Mouse (Mus musculus) CH12.LX (cell line): ENCODE measurements around the gene Adprh. TPM values are rescaled to one million over a fixed set of nuclear protein-coding genes. Genes with fewer than 3 reads are reported as not detected.

Experiments used
- DNase-seq: peaks from one replicate; pipeline ENCODE4 v3.0.0-alpha.2; 2013; ENCODE audit errors: extremely low read depth
- H3K27ac ChIP-seq: 2 replicates; pipeline ENCODE4 v1.5.1; 2012; ENCODE audit warnings: low read depth, mild to moderate bottlenecking, control low read depth, moderate library complexity; ENCODE audit not compliant: insufficient read depth
- H3K27me3 ChIP-seq: replicated peaks from 2 replicates; pipeline ENCODE3; 2012; ENCODE audit warnings: inconsistent platforms
- H3K36me3 ChIP-seq, 2 experiments: replicated peaks in 1 of 2; 2 replicates each; pipeline versions ENCODE3 to v1.6.1; 2012; ENCODE audit warnings: inconsistent platforms in 1 of 2, low read length in 1 of 2, mild to moderate bottlenecking in 1 of 2, mixed read lengths in 1 of 2, moderate library complexity in 1 of 2; ENCODE audit not compliant: control insufficient read depth in 1 of 2, insufficient read depth in 1 of 2
- H3K4me1 ChIP-seq, 2 experiments: 2 replicates each; pipeline ENCODE4 v1.6.1; 2012; ENCODE audit warnings: inconsistent platforms in 1 of 2, moderate library complexity in 1 of 2; ENCODE audit not compliant: insufficient read depth in 2 of 2, control insufficient read depth in 1 of 2
- H3K4me2 ChIP-seq: 2 replicates; pipeline ENCODE4 v1.6.1; 2012; ENCODE audit warnings: low read depth, mild to moderate bottlenecking, control low read depth; ENCODE audit not compliant: poor library complexity, insufficient read depth, severe bottlenecking
- H3K4me3 ChIP-seq, 3 experiments: fragments of 150-350 bp in 1 of 3; sonication (generic) in 1 of 3; replicated peaks in 1 of 3; 2 replicates each; pipeline versions ENCODE3 to v1.5.1; 2011 to 2012; ENCODE audit warnings: low read depth in 2 of 3, low read length in 2 of 3, mild to moderate bottlenecking in 2 of 3, moderate library complexity in 2 of 3, control low read depth in 1 of 3, improper control_type of control experiment in 1 of 3, inconsistent platforms in 1 of 3, mixed read lengths in 1 of 3; ENCODE audit not compliant: poor library complexity in 1 of 3
- H3K79me2 ChIP-seq: replicated peaks from 2 replicates; pipeline ENCODE4 v1.6.1; 2012; ENCODE audit warnings: mild to moderate bottlenecking, moderate library complexity; ENCODE audit not compliant: control insufficient read depth, poor library complexity, insufficient read depth, severe bottlenecking; ENCODE audit errors: extremely low read depth
- H3K9ac ChIP-seq: 2 replicates; pipeline ENCODE4 v1.6.1; 2012; ENCODE audit warnings: low read depth, mild to moderate bottlenecking, control low read depth, moderate library complexity; ENCODE audit not compliant: insufficient read depth
- H3K9me3 ChIP-seq: replicated peaks from 2 replicates; pipeline ENCODE3; 2012; ENCODE audit warnings: low read length, inconsistent platforms, mixed read lengths
- BHLHE40 ChIP-seq: IDR thresholded peaks from 2 replicates; pipeline ENCODE4 v1.6.1; 2011; ENCODE audit warnings: mild to moderate bottlenecking, low read depth, low read length, improper control_type of control experiment
- ETS1 ChIP-seq: conservative IDR thresholded peaks from 2 replicates; pipeline ENCODE4 v1.6.1; 2012; ENCODE audit warnings: low read depth, mild to moderate bottlenecking, inconsistent platforms, low read length, improper control_type of control experiment, moderate library complexity
- IRF4 ChIP-seq: IDR thresholded peaks from 2 replicates; pipeline ENCODE4 v1.6.1; 2014; ENCODE audit warnings: low read depth, mild to moderate bottlenecking, inconsistent platforms, low read length, improper control_type of control experiment
- JUN ChIP-seq: IDR thresholded peaks from 2 replicates; pipeline ENCODE4 v1.6.1; 2011; ENCODE audit warnings: low read depth, mild to moderate bottlenecking, low read length, improper control_type of control experiment, moderate library complexity; ENCODE audit not compliant: insufficient read depth
- MAFK ChIP-seq: IDR thresholded peaks from 2 replicates; pipeline ENCODE4 v1.6.1; 2011; ENCODE audit warnings: low read length, improper control_type of control experiment; ENCODE audit not compliant: insufficient replicate concordance
- MAX ChIP-seq: IDR thresholded peaks from 2 replicates; pipeline ENCODE4 v1.6.1; 2011; ENCODE audit warnings: low read length, improper control_type of control experiment
- MAZ ChIP-seq: IDR thresholded peaks from 2 replicates; pipeline ENCODE4 v1.6.1; 2012; ENCODE audit warnings: low read depth, mild to moderate bottlenecking, inconsistent platforms, low read length, improper control_type of control experiment, moderate library complexity
- MEF2A ChIP-seq: IDR thresholded peaks from 2 replicates; pipeline ENCODE4 v1.6.1; 2014; ENCODE audit warnings: low read depth, mild to moderate bottlenecking, inconsistent platforms, low read length, improper control_type of control experiment, borderline replicate concordance
- MYC ChIP-seq: IDR thresholded peaks from 2 replicates; pipeline ENCODE4 v1.6.1; 2011; ENCODE audit warnings: low read depth, mild to moderate bottlenecking, improper control_type of control experiment, low read length
- NELFE ChIP-seq: IDR thresholded peaks from 2 replicates; pipeline ENCODE4 v1.6.1; 2011; ENCODE audit warnings: low read depth, low read length, improper control_type of control experiment
- NRF1 ChIP-seq: IDR thresholded peaks from 2 replicates; pipeline ENCODE4 v1.6.1; 2014; ENCODE audit warnings: low read depth, mild to moderate bottlenecking, inconsistent platforms, low read length, improper control_type of control experiment, moderate library complexity
- SMC3 ChIP-seq: IDR thresholded peaks from 2 replicates; pipeline ENCODE4 v1.6.1; 2011; ENCODE audit warnings: low read depth, low read length, improper control_type of control experiment
- TBP ChIP-seq: conservative IDR thresholded peaks from 2 replicates; pipeline ENCODE4 v1.6.1; 2011; ENCODE audit warnings: low read depth, low read length, improper control_type of control experiment
- TCF12 ChIP-seq: IDR thresholded peaks from 2 replicates; pipeline ENCODE4 v1.6.1; 2014; ENCODE audit warnings: low read depth, mild to moderate bottlenecking, inconsistent platforms, low read length, improper control_type of control experiment
- USF2 ChIP-seq: conservative IDR thresholded peaks from 2 replicates; pipeline ENCODE4 v1.6.1; 2011; ENCODE audit warnings: low read depth, low read length, improper control_type of control experiment
- ZC3H11A ChIP-seq: IDR thresholded peaks from 2 replicates; pipeline ENCODE4 v1.6.1; 2012; ENCODE audit warnings: low read depth, mild to moderate bottlenecking, inconsistent platforms, low read length, improper control_type of control experiment
- ZMIZ1 ChIP-seq: IDR thresholded peaks from 2 replicates; pipeline ENCODE4 v1.6.1; 2012; ENCODE audit warnings: low read depth, mild to moderate bottlenecking, inconsistent platforms, low read length, improper control_type of control experiment
- dilution Hi-C: fragments of 300-500 bp; cut with MboI; formaldehyde crosslinking; loops from 2 replicates; pipeline ENCODE4 v1.14.3; 2020; ENCODE audit warnings: low sequenced_read_pairs; ENCODE audit not compliant: extremely low pct_unique_long_range_greater_than_20kb, extremely low pct_ligation_motif_present
- in situ Hi-C: fragments of 300-500 bp; cut with MboI; formaldehyde crosslinking; loops from 3 replicates; pipeline ENCODE4 v1.14.3; 2019; ENCODE audit warnings: low sequenced_read_pairs, low pct_ligation_motif_present, low pct_unique_long_range_greater_than_20kb, mixed read lengths
- polyA plus RNA-seq: library from polyadenylated mRNA; unstranded; fragments of >175 nt; gene quantifications from 2 replicates; pipeline ENCODE4 v1.2.1, GENCODE M21; 2012; ENCODE audit warnings: low read depth; ENCODE audit not compliant: insufficient read length
- total RNA-seq, 2 experiments: library from RNA; depleted of rRNA; stranded (reverse); fragments of 300-350 nt in 1 of 2; fragments of >200 nt in 1 of 2; gene quantifications; 2 replicates each; pipeline ENCODE4 v1.2.3; 2012 to 2014

Gene Adprh
- total and polyA plus RNA-seq, 3 experiments, result 45.3 to 82.9 (median 67.7) TPM

DNA sequence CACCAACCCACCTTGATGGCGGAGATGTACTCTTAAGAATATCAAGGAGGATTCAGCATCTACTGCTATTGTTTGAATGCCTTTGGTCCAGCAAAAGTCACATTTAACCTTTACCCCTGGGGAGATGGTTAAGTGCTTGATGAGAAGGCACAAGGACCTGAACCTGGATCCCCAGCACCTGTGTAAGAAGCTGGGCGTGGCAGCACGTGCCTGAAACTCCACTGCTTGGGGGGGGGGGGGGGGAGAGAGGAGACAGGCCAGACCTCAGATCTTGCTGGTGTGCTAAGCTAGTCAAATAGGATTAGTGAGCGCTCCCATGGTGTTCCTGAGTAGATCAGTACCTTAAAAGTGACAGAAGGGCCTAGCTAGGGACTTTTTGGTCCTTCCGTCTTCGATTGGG is 51.0 kb downstream of the Adprh start (continued):
- TF ChIP-seq NRF1 (no peak), ZC3H11A (no peak), JUN (no peak), ZMIZ1 (no peak), BHLHE40 (peak; percentile 76), TCF12 (no peak), MAZ (no peak), SMC3 (no peak)

- Histone ChIP-seq H3K27me3 (no peaks in the 10 kb centered on the region), H3K36me3 (peaks cover 0 to 7% of the 10 kb centered on the region in 2 experiments), H3K4me1 (peaks cover 47 to 92% of the 10 kb centered on the region in 2 experiments), H3K9ac (peak overlapping the region; percentile 75), H3K4me2 (peak overlapping the region; percentile 75), H3K9me3 (no peaks in the 10 kb centered on the region), H3K79me2 (peaks cover 7% of the 10 kb centered on the region; the same call in 1 of the 2 replicates), H3K27ac (peak overlapping the region; percentile 97), H3K4me3 (no peak overlapping the region)
- DNase-seq, result no peak
- in situ Hi-C loops (loop anchor here (5.0 kb wide), 1 partner anchor 53 kb away; the partner anchor contains the start of genes Cox17 and Gm21987), dilution Hi-C loops (no loop called here)
- TF ChIP-seq IRF4 (no peak), USF2 (no peak), MAX (no peak), MAFK (no peak), MYC (no peak), MEF2A (no peak), ETS1 (no peak), MAZ (no peak), NELFE (no peak), TBP (no peak)
Measured at GRCm38 (mm10) chr16:38400311-38400960, 52.1 kb downstream of the Adprh start.
